Comparison of ENCODE assay signal across 12 mouse cellular contexts in genomic region chr8:116904736-116905135, GRCm38 (mm10).
"Had no signal": no experiment of that assay in that cellular context is flagged by ENCODE, and none has a peak within 500 bp of the region (broad histone marks: within the 10 kb centered on the region; RNA-seq: fewer than 3 reads in every experiment).

No protein-coding gene starts in this region.

- H3K27me3 ChIP-seq: liver, embryonic 15.5 days; midbrain, embryonic 15.5 days; neural tube, embryonic 13.5 days had no signal

- H3K27ac ChIP-seq: left cerebral cortex, adult 2 months; limb, embryonic 10.5 days; liver, embryonic 15.5 days; midbrain, embryonic 15.5 days; neural tube, embryonic 13.5 days; stomach, postnatal 0 days had no signal

- H3K36me3 ChIP-seq: midbrain, embryonic 15.5 days had no signal

- DNase-seq: kidney, adult 8-10 months; kidney, postnatal 25 days; lung, adult 2 months; lung, postnatal 36 days; retina, postnatal 1 day; right cerebral cortex, postnatal 14 days had no signal

- H3K4me1 ChIP-seq: limb, embryonic 10.5 days; liver, embryonic 15.5 days; midbrain, embryonic 15.5 days; neural tube, embryonic 13.5 days had no signal

- H3K4me3 ChIP-seq: left cerebral cortex, adult 2 months; limb, embryonic 10.5 days; liver, embryonic 15.5 days; midbrain, embryonic 15.5 days; neural tube, embryonic 13.5 days had no signal
